Mouse (Mus musculus): ENCODE data around the gene Scnm1. TPM values are rescaled to one million over a fixed set of nuclear protein-coding genes. Genes with fewer than 3 reads are reported as not detected.

Gene Scnm1
- 26.0 and 28.9 TPM in 2 replicates for polyA plus RNA-seq (2012; rRNA removed)

DNA sequence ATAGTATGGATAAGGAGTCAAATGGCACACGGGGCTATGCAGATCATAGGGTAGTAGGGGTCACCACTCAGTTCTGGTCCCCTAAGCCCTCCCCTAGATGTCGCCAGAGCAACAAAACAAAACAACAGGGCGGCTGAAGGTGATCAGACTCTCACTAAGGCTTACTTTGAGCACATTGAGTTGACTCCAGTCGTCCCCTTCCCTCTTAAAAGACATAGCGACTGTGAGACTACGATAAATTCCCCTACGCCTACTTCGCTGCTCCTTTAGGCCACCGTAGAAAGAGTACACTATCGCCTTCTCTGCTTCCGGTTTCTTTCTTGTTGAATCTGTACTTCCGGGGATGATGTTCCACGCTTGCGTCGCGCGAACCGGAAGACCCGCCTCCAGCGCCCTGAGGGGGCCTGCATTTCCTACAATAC is at the start of gene Scnm1, which contains the start of gene Lysmd1:
Scnm1 (minus strand) TSS at position 332 of the 422 bp plus-strand sequence.
Lysmd1 (plus strand) TSS at position 409 of the 422 bp plus-strand sequence.

DNA sequence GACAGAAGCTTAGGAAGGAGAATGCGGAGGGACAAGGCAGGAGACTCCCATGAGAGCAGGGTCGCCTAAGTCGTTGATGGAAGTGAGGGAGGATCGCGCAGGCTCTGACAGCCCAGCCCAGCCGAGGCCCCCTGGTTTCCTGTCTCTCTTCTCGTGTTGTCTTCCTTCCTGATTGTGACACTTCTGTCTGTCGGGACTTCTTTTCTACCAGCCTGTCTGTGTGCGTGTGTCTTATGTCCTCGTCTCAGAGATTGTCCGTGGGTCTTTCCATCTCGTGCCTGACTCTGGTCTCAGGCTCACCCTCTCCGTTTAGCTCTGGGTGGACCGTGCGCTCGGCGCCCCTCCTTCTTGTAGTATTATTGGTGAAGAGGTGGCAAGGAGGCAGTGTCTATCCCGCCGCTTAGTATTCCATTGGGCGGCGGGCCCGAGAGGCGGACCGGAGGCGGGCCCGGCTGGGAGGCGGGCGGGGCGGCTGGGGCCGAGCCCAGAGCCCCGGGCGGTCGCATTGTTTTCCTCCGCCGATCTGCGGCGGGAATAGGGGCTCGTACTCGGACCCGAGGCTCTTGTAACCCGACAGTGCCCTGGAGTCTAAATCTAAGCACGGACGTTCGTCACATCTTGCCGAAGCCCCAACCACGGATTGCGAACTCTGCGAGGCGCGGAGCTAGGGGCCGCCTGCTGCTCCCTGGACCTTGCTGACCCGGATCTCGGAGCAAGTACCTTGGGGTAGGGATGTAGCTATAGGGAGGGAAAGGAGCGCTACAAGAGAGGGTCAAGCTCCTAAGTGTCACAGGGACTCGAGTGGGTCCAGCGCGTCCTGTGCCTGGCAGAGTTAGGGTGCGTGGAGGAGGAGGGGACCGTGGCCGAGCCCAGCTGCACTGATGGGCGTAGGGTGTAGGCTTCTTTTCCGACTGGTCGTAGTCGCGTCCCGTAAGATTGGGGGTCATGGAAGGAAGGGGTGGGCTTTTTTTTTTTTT is 26.5 kb upstream of the Scnm1 start, which contains the start of gene Sema6c:
Sema6c (plus strand) TSS at position 471 of the 977 bp plus-strand sequence.

DNA sequence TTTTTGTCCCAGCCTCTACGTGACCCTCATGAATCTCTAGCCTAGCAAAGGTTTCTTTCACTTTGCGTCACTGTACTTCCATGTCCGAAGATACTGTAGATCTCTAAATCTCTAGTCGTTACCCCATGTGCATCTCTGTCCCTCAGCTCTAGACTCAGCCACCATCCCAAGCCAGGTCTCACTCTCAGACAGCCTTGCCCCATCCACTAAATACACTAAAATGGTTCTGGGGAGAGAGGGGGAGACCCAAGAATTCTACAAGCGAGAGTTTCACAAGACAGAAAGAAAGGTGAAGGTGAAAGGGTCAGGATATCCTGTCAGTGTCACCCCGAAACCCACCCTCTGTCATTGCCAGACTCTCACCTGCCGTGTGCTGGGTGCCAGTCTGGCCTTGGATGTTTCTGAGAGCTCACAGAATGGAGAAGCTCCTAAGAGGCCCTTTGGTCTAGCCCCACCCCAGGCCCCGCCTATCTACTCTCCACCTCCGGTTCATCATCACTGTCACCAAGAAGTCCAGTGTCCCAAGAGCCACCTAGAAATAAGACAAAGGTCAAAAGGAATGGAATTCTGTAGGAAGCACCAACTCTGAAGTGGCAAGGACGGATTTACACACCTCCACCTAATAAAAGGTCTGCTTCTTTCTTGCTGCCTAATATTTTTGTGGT is 8.3 kb upstream of the Scnm1 start, which contains the start of gene Tnfaip8l2:
Tnfaip8l2 (minus strand) TSS at position 409 of the 665 bp plus-strand sequence.

DNA sequence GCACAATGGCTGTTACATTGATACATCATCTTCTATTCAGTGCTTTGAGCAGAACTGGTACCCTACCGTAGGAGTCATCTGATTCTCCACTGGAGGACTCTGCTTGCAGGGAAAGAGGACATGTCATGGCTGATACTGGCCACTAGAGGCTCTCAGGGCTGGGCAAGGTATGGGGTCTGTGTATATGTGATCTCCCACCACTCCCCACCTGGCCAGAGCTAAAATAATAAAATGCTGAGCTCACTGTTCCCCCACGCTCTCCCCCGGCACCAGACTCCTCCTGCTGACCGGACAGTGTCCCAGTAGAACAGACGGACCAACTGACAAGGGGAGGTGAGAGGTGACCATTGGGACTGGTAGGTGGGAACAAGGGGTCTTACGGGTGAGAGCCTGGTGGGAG is 9.6 kb downstream of the Scnm1 start, which contains the start of gene Tmod4:
Tmod4 (plus strand) TSS at position 231 of the 400 bp plus-strand sequence.

DNA sequence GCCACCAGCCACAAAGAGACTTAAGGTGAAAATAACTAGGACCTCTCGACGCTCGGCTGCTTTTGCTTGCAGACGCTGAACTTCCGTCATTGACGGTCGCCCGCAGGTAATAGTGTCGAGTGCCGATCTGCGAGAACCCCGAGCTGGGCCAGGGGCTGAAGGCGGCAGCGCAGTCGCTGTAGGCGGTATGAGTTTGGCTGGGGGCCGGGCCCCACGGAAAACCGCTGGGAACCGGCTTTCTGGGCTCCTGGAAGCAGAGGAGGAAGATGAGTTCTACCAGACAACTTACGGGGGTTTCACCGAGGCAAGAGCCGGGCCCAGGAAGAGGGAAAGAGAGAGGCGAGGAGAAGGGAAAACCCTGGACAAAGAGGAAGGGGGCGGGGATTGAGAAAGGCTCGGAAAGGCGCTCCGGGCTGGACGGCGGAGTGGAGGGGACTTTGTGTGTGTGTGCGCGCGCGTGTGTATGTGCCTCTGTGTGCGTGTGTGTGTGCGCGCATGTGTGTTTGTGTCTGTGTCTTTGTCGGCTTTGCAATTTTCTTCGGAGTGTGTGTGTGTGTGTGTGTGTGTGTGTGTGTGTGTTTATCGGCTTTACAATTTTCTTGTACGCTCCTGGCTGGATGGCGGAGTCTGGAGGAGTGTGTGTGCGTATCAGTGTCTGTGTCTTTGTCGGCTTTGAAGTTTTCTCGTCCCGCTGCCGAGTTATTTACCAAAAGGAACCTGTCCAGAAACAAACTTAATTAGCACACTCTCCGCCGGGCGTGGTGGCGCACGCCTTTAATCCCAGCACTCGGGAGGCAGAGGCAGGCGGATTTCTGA is 22.7 kb downstream of the Scnm1 start, which contains the start of gene Vps72:
Vps72 (plus strand) TSS at position 112 of the 816 bp plus-strand sequence.

DNA sequence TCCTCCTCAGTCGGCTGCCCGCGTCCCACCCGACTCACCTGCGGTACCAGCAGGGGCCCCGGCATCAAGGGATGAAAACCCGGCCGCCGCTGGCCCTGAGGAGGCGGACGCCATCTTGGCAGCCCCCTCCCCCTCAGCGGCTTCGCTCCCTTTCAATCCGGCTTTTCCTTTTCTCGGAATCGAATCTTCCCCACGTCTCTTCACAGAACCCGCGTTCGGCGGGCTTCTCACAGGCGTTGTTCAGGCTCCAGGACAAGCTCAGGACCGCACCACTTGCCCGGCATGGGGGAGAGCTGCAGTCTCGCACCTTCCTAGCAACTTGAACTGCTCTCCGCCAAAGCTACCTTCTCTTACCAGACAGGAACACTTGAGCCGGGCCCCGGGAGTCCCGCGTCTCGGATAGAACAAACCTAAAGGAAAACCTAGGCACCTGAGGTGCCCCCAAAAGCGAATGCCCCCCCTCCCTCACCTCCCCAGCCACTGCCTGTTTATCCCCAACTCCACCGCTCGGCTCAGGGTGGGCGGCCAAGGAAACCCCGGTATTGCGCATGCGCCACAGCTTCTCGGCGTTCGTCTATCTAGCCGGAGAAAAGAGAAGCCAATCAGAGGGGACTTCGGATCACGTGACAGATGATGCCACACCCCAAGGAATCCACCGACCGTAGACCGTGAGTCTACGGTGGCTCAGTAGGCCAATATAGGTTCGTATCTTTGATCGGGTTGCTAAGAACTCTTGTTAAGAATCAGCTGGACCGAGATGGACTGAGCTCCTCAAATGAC is 27.3 kb downstream of the Scnm1 start, which contains the start of gene Pip5k1a:
Pip5k1a (minus strand) TSS at position 593 of the 780 bp plus-strand sequence.

Other genes starting within 250 kb of the Scnm1 start
- gene Psmb4, start 247.1 kb downstream of the Scnm1 start, polyA plus RNA-seq (2012; rRNA removed), result 187 and 247 TPM in 2 replicates
- gene Selenbp1, start 201.0 kb downstream of the Scnm1 start, polyA plus RNA-seq (2012; rRNA removed), result 1,269 and 1,288 TPM in 2 replicates
- gene Rfx5, start 179.9 kb downstream of the Scnm1 start, polyA plus RNA-seq (2012; rRNA removed), result 7.8 and 10.0 TPM in 2 replicates
- gene Pi4kb, start 159.3 kb downstream of the Scnm1 start, polyA plus RNA-seq (2012; rRNA removed), result 28.7 and 32.1 TPM in 2 replicates
- gene Zfp687, start 118.6 kb downstream of the Scnm1 start, polyA plus RNA-seq (2012; rRNA removed), result 22.6 and 24.0 TPM in 2 replicates
- gene Psmd4, start 91.4 kb downstream of the Scnm1 start, polyA plus RNA-seq (2012; rRNA removed), result 102 and 110 TPM in 2 replicates
- gene Pip5k1a, start 27.1 kb downstream of the Scnm1 start, polyA plus RNA-seq (2012; rRNA removed), result 10.7 and 11.9 TPM in 2 replicates
- gene Vps72, start 23.0 kb downstream of the Scnm1 start, polyA plus RNA-seq (2012; rRNA removed), result 68.0 and 78.0 TPM in 2 replicates
- 0.93 and 1.5 TPM in 2 replicates for gene Tmod4, start 9.5 kb downstream of the Scnm1 start, polyA plus RNA-seq (2012; rRNA removed)
- gene Lysmd1, start 77 bp upstream of the Scnm1 start, polyA plus RNA-seq (2012; rRNA removed), result 4.3 and 5.4 TPM in 2 replicates
- 8.8 and 9.7 TPM in 2 replicates for gene Tnfaip8l2, start 8.3 kb upstream of the Scnm1 start, polyA plus RNA-seq (2012; rRNA removed)
- 5.5 and 7.0 TPM in 2 replicates for gene Sema6c, start 26.4 kb upstream of the Scnm1 start, polyA plus RNA-seq (2012; rRNA removed)
- 7.3 and 7.6 TPM in 2 replicates for gene Gabpb2, start 83.9 kb upstream of the Scnm1 start, polyA plus RNA-seq (2012; rRNA removed)
- 45.1 and 48.4 TPM in 2 replicates for gene Cdc42se1, start 94.7 kb upstream of the Scnm1 start, polyA plus RNA-seq (2012; rRNA removed)
- 15.7 and 16.9 TPM in 2 replicates for gene Mllt11, start 98.2 kb upstream of the Scnm1 start, polyA plus RNA-seq (2012; rRNA removed)
- 0.51 and 0.64 TPM in 2 replicates for gene Gm128, start 107.6 kb upstream of the Scnm1 start, polyA plus RNA-seq (2012; rRNA removed)
- gene Bnipl, start 117.2 kb upstream of the Scnm1 start, polyA plus RNA-seq (2012; rRNA removed), result 5.2 and 5.5 TPM in 2 replicates
- gene Mindy1, start 147.3 kb upstream of the Scnm1 start, polyA plus RNA-seq (2012; rRNA removed), result 141 and 163 TPM in 2 replicates
- 10.7 and 12.5 TPM in 2 replicates for gene Prune1, start 148.1 kb upstream of the Scnm1 start, polyA plus RNA-seq (2012; rRNA removed)
- gene Anxa9, start 173.2 kb upstream of the Scnm1 start, polyA plus RNA-seq (2012; rRNA removed), result 1.3 and 1.5 TPM in 2 replicates
- gene Cers2, start 180.8 kb upstream of the Scnm1 start, polyA plus RNA-seq (2012; rRNA removed), result 47.5 and 48.1 TPM in 2 replicates
- 8.3 and 8.7 TPM in 2 replicates for gene Setdb1, start 223.2 kb upstream of the Scnm1 start, polyA plus RNA-seq (2012; rRNA removed)

Measured in colon, adult 2 months (tissue).